In genomic region chr5:43749092-43749491, GRCm38 (mm10) we compare ENCODE assay signal across 19 mouse cellular contexts.
A peak's percentile ranks its signal among the peaks of the same experiment; 100 is the strongest.
DNase-seq lines count a peak whose midpoint lies in the region; ATAC-seq and TF ChIP-seq lines count a peak whose summit lies in the region.
"Had no signal": no experiment of that assay in that cellular context is flagged by ENCODE, and none has a peak within 500 bp of the region (broad histone marks: within the 10 kb centered on the region; RNA-seq: fewer than 3 reads in every experiment).

No protein-coding gene starts in this region.

- H3K27me3 ChIP-seq in lung, embryonic 14.5 days (ENCODE audit: insufficient read depth, low read length) = no peaks in the 10 kb centered on the region
- H3K27me3 ChIP-seq in CH12.LX (replicated peaks) = no peaks in the 10 kb centered on the region
- H3K27me3 ChIP-seq in liver, embryonic 14.5 days (ENCODE audit: control insufficient read depth, insufficient read depth, low read length) = no peaks in the 10 kb centered on the region
- H3K27me3 ChIP-seq: hindbrain, embryonic 12.5 days; kidney, embryonic 15.5 days had no signal

- peak; percentile 22; the same call in 1 of the 2 replicates for TF ChIP-seq CTCF in lung, embryonic 14.5 days (IDR thresholded peaks at IDR 0.05; ENCODE audit: low read depth)
- peak in 1 of 2 experiments; percentile 29; a peak in 1 of 4 replicates for TF ChIP-seq CTCF in CH12.LX (conservative IDR thresholded peaks at IDR 0.05 in 1 of 2, IDR thresholded peaks at IDR 0.05 in 1 of 2; ENCODE audit: low read depth in 2 of 2, low read length in 2 of 2)
- peak; percentile 31; the same call in 1 of the 2 replicates for TF ChIP-seq CTCF in liver, embryonic 14.5 days (IDR thresholded peaks at IDR 0.05; ENCODE audit: low read depth)

- H3K9ac ChIP-seq in lung, embryonic 14.5 days = no peak overlapping the region
- H3K9ac ChIP-seq in CH12.LX (ENCODE audit: insufficient read depth, low read depth) = no peak overlapping the region
- no peak overlapping the region for H3K9ac ChIP-seq in liver, embryonic 14.5 days (replicated peaks)
- H3K9ac ChIP-seq: hindbrain, embryonic 12.5 days; kidney, embryonic 15.5 days had no signal

- peak; percentile 18 for DNase-seq in lung, embryonic 14.5 days
- DNase-seq in lung, postnatal 36 days = no peak
- peak; percentile 22 for DNase-seq in CH12.LX (ENCODE audit: extremely low read depth)
- DNase-seq in NIH3T3 (ENCODE audit: low read depth) = peak; percentile 11
- no peak for DNase-seq in liver, embryonic 14.5 days (ENCODE audit: low read depth in 3 of 3, low spot score in 3 of 3)
- no peak for DNase-seq in natural killer cell, adult 2 months (ENCODE audit: low spot score in 2 of 2)
- no peak for DNase-seq in cerebellum, postnatal 25 days
- no peak for DNase-seq in urinary bladder, adult 18-20 months (ENCODE audit: low spot score in 2 of 2)
- DNase-seq: adrenal gland, adult 2 months; cerebellum, adult 8-10 months; gastrocnemius, postnatal 25 days; lung, adult 2 months; midbrain, embryonic 14.5 days; right cerebral cortex, postnatal 14 days; thymus, postnatal 25 days had no signal

- no peaks in the 10 kb centered on the region for H3K9me3 ChIP-seq in lung, embryonic 14.5 days (ENCODE audit: low read depth, low read length)
- no peaks in the 10 kb centered on the region for H3K9me3 ChIP-seq in CH12.LX (replicated peaks; ENCODE audit: low read length)
- no peaks in the 10 kb centered on the region for H3K9me3 ChIP-seq in liver, embryonic 14.5 days (ENCODE audit: control insufficient read depth, low read length)
- H3K9me3 ChIP-seq: hindbrain, embryonic 12.5 days; kidney, embryonic 15.5 days had no signal

- in situ Hi-C loops in CH12.LX (cut with MboI; ENCODE audit: low pct_ligation_motif_present, low pct_unique_long_range_greater_than_20kb, low sequenced_read_pairs) = no loop called here

- 81% methylated on average over 3 of the region's 3 CpGs for WGBS in lung, embryonic 14.5 days
- 71% methylated on average over 3 of the region's 3 CpGs for WGBS in liver, embryonic 14.5 days (ENCODE audit: insufficient replicate concordance)

- no peak for ATAC-seq in lung, embryonic 14.5 days (ENCODE audit: insufficient read depth)
- ATAC-seq in liver, embryonic 14.5 days (ENCODE audit: insufficient read depth) = no peak
- ATAC-seq: forebrain, embryonic 14.5 days had no signal

- dilution Hi-C loops in CH12.LX (cut with MboI; ENCODE audit: extremely low pct_ligation_motif_present, extremely low pct_unique_long_range_greater_than_20kb, low sequenced_read_pairs) = no loop called here

- H3K36me3 ChIP-seq in lung, embryonic 14.5 days (ENCODE audit: insufficient read depth) = peaks cover 23% of the 10 kb centered on the region
- H3K36me3 ChIP-seq in CH12.LX (replicated peaks in 1 of 2; ENCODE audit: control insufficient read depth in 1 of 2, insufficient read depth in 1 of 2, low read length in 1 of 2) = peaks cover 3 to 48% of the 10 kb centered on the region in 2 experiments
- H3K36me3 ChIP-seq in liver, embryonic 14.5 days (replicated peaks; ENCODE audit: control insufficient read depth, insufficient read depth, low read depth) = no peaks in the 10 kb centered on the region

- H3K4me1 ChIP-seq in lung, embryonic 14.5 days (ENCODE audit: insufficient read depth) = no peaks in the 10 kb centered on the region
- peaks cover 0 to 2% of the 10 kb centered on the region in 2 experiments; a peak in 2 of 4 replicates for H3K4me1 ChIP-seq in CH12.LX (ENCODE audit: control insufficient read depth in 1 of 2, insufficient read depth in 2 of 2)
- no peaks in the 10 kb centered on the region for H3K4me1 ChIP-seq in liver, embryonic 14.5 days (replicated peaks; ENCODE audit: control insufficient read depth in 2 of 2, insufficient read depth in 2 of 2, low read length in 1 of 2)
- H3K4me1 ChIP-seq: hindbrain, embryonic 12.5 days; kidney, embryonic 15.5 days had no signal

- no peak for TF ChIP-seq EP300 in CH12.LX (IDR thresholded peaks at IDR 0.05; ENCODE audit: low read length)
- TF ChIP-seq EP300 in liver, embryonic 14.5 days (IDR thresholded peaks at IDR 0.05; ENCODE audit: low read depth) = no peak

- no peak overlapping the region for H3K4me2 ChIP-seq in lung, embryonic 14.5 days
- no peak overlapping the region for H3K4me2 ChIP-seq in CH12.LX (ENCODE audit: insufficient read depth, low read depth, poor library complexity, severe bottlenecking)
- H3K4me2 ChIP-seq in liver, embryonic 14.5 days (ENCODE audit: low read depth) = no peak overlapping the region
- H3K4me2 ChIP-seq: hindbrain, embryonic 12.5 days; kidney, embryonic 15.5 days had no signal

- peaks cover 3% of the 10 kb centered on the region; the same call in 1 of the 2 replicates for H3K79me2 ChIP-seq in CH12.LX (replicated peaks; ENCODE audit: control insufficient read depth, extremely low read depth, insufficient read depth, poor library complexity, severe bottlenecking)

- no peak; the same call in 1 of the 2 replicates for TF ChIP-seq RAD21 in CH12.LX (IDR thresholded peaks at IDR 0.05; ENCODE audit: low read depth, low read length)

- H3K27ac ChIP-seq in lung, embryonic 14.5 days (ENCODE audit: low read depth) = no peak overlapping the region
- no peak overlapping the region for H3K27ac ChIP-seq in CH12.LX (ENCODE audit: insufficient read depth, low read depth)
- H3K27ac ChIP-seq in liver, embryonic 14.5 days = no peak overlapping the region
- H3K27ac ChIP-seq: hindbrain, embryonic 12.5 days; kidney, embryonic 15.5 days had no signal

- H3K4me3 ChIP-seq in lung, embryonic 14.5 days (ENCODE audit: low read depth, low read length) = no peak overlapping the region
- H3K4me3 ChIP-seq in CH12.LX (replicated peaks in 1 of 3; ENCODE audit: low read depth in 2 of 3, low read length in 2 of 3, poor library complexity in 1 of 3) = no peak overlapping the region
- no peak overlapping the region for H3K4me3 ChIP-seq in liver, embryonic 14.5 days (ENCODE audit: insufficient read depth in 1 of 2, low read depth in 2 of 2, low read length in 2 of 2)
- H3K4me3 ChIP-seq: erythroblast, embryonic 14.5 days; hindbrain, embryonic 12.5 days; kidney, embryonic 15.5 days had no signal

- TF ChIP-seq POLR2A in CH12.LX (IDR thresholded peaks at IDR 0.05; ENCODE audit: low read depth, low read length) = no peak

TF ChIP-seq in CH12.LX, 34 proteins besides CTCF, POLR2A, EP300 and RAD21:
- no peak for TF ChIP-seq ETS1 (conservative IDR thresholded peaks at IDR 0.05; ENCODE audit: low read depth, low read length)
- no peak for TF ChIP-seq E2F4 (IDR thresholded peaks at IDR 0.05; ENCODE audit: insufficient replicate concordance, low read depth, low read length)
- TF ChIP-seq POLR2AphosphoS2 (IDR thresholded peaks at IDR 0.05; ENCODE audit: low read depth, low read length) = no peak
- no peak for TF ChIP-seq SMC3 (IDR thresholded peaks at IDR 0.05; ENCODE audit: low read depth, low read length)

Comparison
In these comparisons a context has a peak if more than half of its experiments do, and no peak if none do; other contexts are left out.
1. DNase-seq: peak in lung, embryonic 14.5 days (single experiment), CH12.LX (single experiment) and NIH3T3 (single experiment); none in lung, postnatal 36 days (single experiment), liver, embryonic 14.5 days (0 of 3), natural killer cell, adult 2 months (0 of 2), cerebellum, postnatal 25 days (0 of 2) and urinary bladder, adult 18-20 months (0 of 2).